Mouse (Mus musculus) heart, adult 2 months (tissue): ENCODE results near the gene Plcl2.

Source experiments
- CTCF ChIP-seq: fragments of 200-600 bp; IDR thresholded peaks from 2 replicates; pipeline ENCODE4 v1.8.1; 2022; ENCODE audit warnings: antibody characterized with exemption, mild to moderate bottlenecking, moderate library complexity
- POLR2A ChIP-seq: fragments of 200-500 bp; IDR thresholded peaks from 2 replicates; pipeline ENCODE4 v1.6.1; 2011; ENCODE audit warnings: mild to moderate bottlenecking, low read depth, low read length, control low read depth; ENCODE audit not compliant: insufficient read depth

- TF ChIP-seq CTCF (no peak), POLR2A (no peak)
These were observed 6.1 kb upstream of the Plcl2 start for GRCm38 (mm10) chr17:50503075-50503474.
